Mouse (Mus musculus) olfactory bulb, adult 2 months (tissue): ENCODE results near the gene Wnt3a. TPM values are rescaled to one million over a fixed set of nuclear protein-coding genes. Genes with fewer than 3 reads are reported as not detected.
A peak's percentile ranks its signal among the peaks of the same experiment; 100 is the strongest.

Experiments used
- H3K27ac ChIP-seq: fragments of 200-500 bp; 2 replicates; pipeline ENCODE4 v1.5.1; 2012; ENCODE audit warnings: low read depth, low read length; ENCODE audit not compliant: insufficient read depth
- H3K4me1 ChIP-seq: fragments of 200-500 bp; 2 replicates; pipeline ENCODE4 v1.6.1; 2012; ENCODE audit warnings: low read length; ENCODE audit not compliant: control insufficient read depth, insufficient read depth
- H3K4me3 ChIP-seq: fragments of 200-500 bp; 2 replicates; pipeline ENCODE4 v1.5.1; 2012; ENCODE audit warnings: mild to moderate bottlenecking, low read depth, low read length, moderate library complexity; ENCODE audit not compliant: insufficient read depth
- CTCF ChIP-seq: fragments of 200-500 bp; IDR thresholded peaks from 2 replicates; pipeline ENCODE4 v1.5.1; 2012; ENCODE audit warnings: low read depth, mild to moderate bottlenecking, low read length, moderate library complexity; ENCODE audit not compliant: insufficient read depth
- POLR2A ChIP-seq: fragments of 200-500 bp; IDR thresholded peaks from 2 replicates; pipeline ENCODE4 v1.6.1; 2012; ENCODE audit warnings: mild to moderate bottlenecking, low read depth, low read length, moderate library complexity; ENCODE audit not compliant: insufficient read depth
- WGBS: fragments of 180-500 bp; shearing (Covaris S2); methylation state at CpG from one replicate; pipeline ENCODE4 v1.1.7; 2018; 5-methylcytosine and 5-hydroxymethylcytosine counted together
- polyA plus RNA-seq: library from polyadenylated mRNA; stranded (reverse); fragments of >200 nt; gene quantifications from 2 replicates; pipeline ENCODE4 v1.2.4, GENCODE M21; 2012; ENCODE audit warnings: low replicate concordance; ENCODE audit not compliant: missing spikeins, insufficient read depth, insufficient read length

Gene Wnt3a
- polyA plus RNA-seq, 1 experiment = not detected

- H3K4me1 ChIP-seq = peaks cover 8% of the 10 kb centered on the region
- peak within 1 kb of the TSS; percentile 62 for H3K4me3 ChIP-seq
- peak within 1 kb of the TSS; percentile 85 for H3K27ac ChIP-seq
- peak; percentile 86 for TF ChIP-seq POLR2A
- TF ChIP-seq CTCF = no peak
- under 1% methylated on average over 67 of the region's 67 CpGs for WGBS
These were observed 82.3 kb downstream of the Wnt3a start, which contains the start of gene 2310033P09Rik for GRCm38 (mm10) chr11:59208153-59208831. Gene 2310033P09Rik, plus strand, starts transcription at chr11:59208321.

GRCm38 (mm10) chr11:59202081-59202995, 88.2 kb downstream of the Wnt3a start, which contains the start of gene Mrpl55:
Gene Mrpl55, plus strand, starts transcription at chr11:59202486.
- under 1% methylated on average over 63 of the region's 63 CpGs for WGBS
- no peak within 1 kb of the TSS for H3K27ac ChIP-seq
- peaks cover 8% of the 10 kb centered on the region; the same call in 1 of the 2 replicates for H3K4me1 ChIP-seq
- peak; percentile 50 for TF ChIP-seq POLR2A
- TF ChIP-seq CTCF = no peak
- H3K4me3 ChIP-seq = peak within 1 kb of the TSS; percentile 63

- H3K4me3 ChIP-seq = peak overlapping the region; percentile 63
- H3K27ac ChIP-seq = no peak overlapping the region
- WGBS = 28% methylated on average over 16 of the region's 16 CpGs
- no peak for TF ChIP-seq POLR2A
- TF ChIP-seq CTCF = no peak
- H3K4me1 ChIP-seq = peaks cover 8% of the 10 kb centered on the region; the same call in 1 of the 2 replicates
These were observed 89.1 kb downstream of the Wnt3a start for GRCm38 (mm10) chr11:59201216-59202002.

Other genes starting within 250 kb of the Wnt3a start
- not detected in 2 replicates for gene Obscn, start 154.3 kb downstream of the Wnt3a start, polyA plus RNA-seq
- gene Iba57, start 127.0 kb downstream of the Wnt3a start, polyA plus RNA-seq = not detected in 2 replicates
- not detected in 2 replicates for gene Gjc2, start 107.5 kb downstream of the Wnt3a start, polyA plus RNA-seq
- gene Guk1, start 98.5 kb downstream of the Wnt3a start, polyA plus RNA-seq = not detected in 2 replicates
- gene Mrpl55, start 88.3 kb downstream of the Wnt3a start, polyA plus RNA-seq = not detected in 2 replicates
- not detected in 2 replicates for gene 2310033P09Rik, start 82.4 kb downstream of the Wnt3a start, polyA plus RNA-seq
- 324 and 570 TPM in 2 replicates for gene Arf1, start 62.5 kb downstream of the Wnt3a start, polyA plus RNA-seq
- not detected in 2 replicates for gene Wnt9a, start 16.2 kb upstream of the Wnt3a start, polyA plus RNA-seq
- gene Prss38, start 84.9 kb upstream of the Wnt3a start, polyA plus RNA-seq = not detected in 2 replicates
- gene Jmjd4, start 159.3 kb upstream of the Wnt3a start, polyA plus RNA-seq = not detected in 2 replicates
- 397 TPM in 1 of 2 replicates, not detected in the other for gene Snap47, start 160.4 kb upstream of the Wnt3a start, polyA plus RNA-seq
- not detected in 2 replicates for gene Zfp867, start 181.7 kb upstream of the Wnt3a start, polyA plus RNA-seq
- gene Zkscan17, start 236.0 kb upstream of the Wnt3a start, polyA plus RNA-seq = not detected in 2 replicates